Mouse (Mus musculus) c-Kit-positive CD71-positive TER-119-positive erythroid progenitor cells, embryonic 14.5 days (primary cell): Measurements from ENCODE around the gene Orai2.
"Not testable (repeated sequence)": the region's sequence is repeated elsewhere in the genome, so short reads cannot be mapped to it uniquely, and the experiment has no call there.

Experiments
- DNase-seq: peaks from one replicate; pipeline ENCODE4 v3.0.0-alpha.2; 2013; ENCODE audit warnings: low spot score

Orai2 gene

DNA sequence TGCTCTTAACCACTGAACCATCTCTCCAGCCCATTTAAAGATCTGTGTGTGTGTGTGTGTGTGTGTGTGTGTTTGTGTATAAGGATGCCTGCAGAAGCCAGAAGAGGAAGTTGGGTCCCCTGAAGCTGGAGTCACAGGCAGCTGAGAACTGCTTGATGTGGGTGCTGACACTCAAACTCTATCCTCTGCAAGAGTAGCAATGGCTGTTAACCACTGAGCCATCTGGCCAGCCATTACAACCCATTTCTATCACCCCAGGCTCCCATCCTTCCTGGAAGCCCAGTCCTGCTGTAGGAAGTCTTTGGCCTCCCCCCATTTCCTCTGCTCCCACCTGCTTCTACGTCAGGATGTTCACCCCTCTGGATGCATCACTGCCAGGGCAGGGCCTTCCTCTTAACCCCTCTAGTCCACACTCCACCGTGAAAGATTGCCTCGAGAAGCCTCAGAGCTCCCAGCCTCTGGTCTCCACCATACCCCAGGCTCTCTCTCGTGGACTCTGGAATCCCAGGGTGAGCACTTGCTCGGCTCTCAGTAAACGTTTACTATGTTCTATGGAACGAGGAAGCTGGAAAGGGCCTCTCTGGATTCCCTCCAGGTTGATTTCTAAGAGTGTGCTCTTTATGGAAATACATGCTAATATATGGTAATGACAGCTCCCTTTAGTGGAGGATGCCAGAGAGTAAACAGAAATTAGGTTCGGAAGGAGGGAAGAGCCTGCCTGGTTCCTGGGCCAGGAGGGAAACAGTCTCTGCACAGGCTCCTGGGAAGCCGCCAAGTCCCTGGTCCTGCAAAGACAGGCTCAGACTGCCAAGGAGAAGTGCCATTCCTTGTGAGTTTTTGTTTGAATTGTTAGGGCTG lies 3.3 kb upstream of the Orai2 start:
- DNase-seq: no peak

DNA sequence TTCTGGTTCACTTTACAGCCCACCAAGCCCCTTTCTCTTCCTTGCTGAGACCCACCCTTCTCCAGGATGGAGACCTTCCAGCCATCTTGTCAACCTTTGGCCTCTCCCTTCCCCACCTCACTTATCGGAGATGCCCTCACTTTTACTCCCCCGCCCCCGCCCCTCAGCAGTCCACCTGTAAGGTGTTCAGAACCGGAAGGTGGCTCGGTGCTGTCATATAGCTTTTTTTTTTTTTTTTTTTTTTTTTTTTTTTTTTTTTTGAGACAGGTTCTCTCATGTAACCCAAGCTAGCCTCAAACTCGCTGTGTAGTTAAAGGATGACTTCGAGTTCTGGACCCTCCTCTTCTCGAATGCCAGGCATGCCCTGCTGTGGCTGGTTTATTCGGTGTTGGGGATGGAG lies 2.4 kb upstream of the Orai2 start:
- DNase-seq: no peak

DNA sequence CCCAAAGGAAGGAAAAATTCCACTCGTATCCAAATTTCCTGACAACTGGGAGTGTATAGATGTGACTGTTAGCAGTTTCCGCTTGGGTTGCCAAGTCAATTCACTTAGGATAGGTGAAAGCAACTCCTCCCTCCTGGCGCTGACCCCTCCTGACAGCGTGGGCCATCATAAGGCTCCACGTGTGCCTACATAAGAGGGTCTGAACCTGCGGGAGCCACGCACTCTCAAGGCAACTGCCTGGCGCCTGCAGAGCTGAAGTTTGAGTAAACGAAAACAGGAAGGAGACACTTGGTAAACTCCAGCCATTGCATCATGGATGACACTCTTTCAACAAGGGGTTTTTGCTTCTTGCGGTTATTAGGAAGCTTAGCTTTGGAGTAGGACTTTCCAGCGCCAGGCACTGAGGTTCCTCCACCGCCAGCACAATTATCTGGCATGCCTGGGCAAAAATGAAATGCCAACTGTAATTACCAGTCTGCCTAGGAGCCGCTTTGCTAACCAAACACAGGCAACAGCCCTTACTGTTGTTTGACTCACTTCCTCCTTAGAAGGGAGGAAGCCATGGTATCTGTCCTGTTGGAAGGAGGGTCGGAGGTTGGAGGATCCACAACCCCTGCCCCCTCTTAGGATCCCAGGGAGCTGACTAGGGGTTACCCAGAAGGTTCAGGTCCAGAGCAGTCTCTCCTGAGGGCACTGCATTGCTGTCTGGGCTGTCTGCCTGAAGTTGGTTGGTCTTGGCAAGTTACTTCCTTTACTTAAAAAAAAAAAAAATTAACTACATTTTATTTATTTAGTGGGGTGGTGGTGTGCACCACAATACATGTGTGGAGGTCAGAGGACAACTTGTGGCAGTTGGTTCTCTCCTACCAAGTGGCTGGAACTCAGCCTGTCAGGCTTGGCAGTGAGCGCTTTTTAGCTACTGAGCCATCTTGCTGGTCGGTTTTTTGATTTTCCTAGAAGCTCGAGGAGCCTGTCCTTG lies 1.1 kb upstream of the Orai2 start:
- peak; percentile 26 for DNase-seq

DNA sequence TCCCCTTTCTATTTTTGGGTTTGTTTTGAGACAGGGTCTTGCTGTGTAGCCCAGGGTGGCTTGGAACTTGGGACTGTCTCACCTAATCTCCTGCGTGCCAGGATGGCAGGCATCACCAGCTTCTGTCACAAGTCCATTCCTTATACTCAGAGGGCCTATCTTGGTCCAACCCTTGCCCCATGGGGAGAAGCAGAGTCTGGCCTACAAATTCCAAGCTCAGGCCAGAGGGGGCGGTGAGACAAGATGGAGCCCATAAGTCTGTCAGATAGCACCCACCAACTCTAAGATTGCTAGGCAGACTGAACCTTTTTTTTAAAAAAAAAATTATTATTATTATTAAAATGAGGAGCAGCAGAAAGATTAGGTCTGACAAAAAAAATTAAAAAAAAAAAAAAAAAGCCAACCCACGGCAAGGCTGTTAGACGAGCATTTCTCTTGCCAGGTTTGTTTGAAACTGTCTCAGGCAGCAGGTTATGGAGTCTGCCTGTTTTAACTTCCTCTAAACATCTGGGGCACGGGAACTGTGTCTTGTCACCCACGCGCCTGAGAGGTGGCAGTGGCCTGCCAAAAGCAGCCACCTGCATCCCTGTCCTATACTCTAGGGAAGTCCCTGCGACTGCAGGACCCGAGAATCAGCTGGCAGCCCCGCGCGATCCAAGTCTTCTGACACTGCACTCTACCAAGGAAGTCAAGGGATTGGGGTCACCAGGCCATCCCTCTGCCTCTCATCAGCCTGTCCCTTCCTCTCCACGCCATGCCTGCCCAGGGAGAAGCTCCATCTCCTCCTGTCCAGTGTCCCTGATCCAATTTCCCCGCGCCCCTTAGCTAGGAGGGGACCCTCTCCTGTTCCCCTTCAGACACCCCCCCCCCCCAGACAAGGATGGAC lies 644 bp downstream of the Orai2 start:
- DNase-seq: peak; percentile 12

DNA sequence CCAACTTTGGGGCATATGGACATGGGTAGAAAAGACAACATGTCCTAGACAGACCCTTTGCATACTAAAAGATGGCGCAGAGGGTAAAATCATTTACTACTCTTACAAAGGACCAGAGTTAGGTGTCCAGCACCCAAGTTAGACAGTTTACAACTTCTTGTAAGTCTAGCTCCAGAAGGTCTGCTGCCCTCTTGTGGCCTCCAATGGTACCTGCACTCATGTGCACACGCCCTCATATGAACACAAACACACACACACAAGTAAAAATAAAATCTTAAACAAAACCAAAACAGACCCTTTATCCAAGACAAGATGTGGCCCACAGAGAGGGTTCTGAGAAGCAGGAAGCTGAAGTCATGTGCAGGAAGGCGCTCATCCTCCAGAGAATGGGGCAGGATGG lies 2.4 kb downstream of the Orai2 start:
- no peak for DNase-seq

DNA sequence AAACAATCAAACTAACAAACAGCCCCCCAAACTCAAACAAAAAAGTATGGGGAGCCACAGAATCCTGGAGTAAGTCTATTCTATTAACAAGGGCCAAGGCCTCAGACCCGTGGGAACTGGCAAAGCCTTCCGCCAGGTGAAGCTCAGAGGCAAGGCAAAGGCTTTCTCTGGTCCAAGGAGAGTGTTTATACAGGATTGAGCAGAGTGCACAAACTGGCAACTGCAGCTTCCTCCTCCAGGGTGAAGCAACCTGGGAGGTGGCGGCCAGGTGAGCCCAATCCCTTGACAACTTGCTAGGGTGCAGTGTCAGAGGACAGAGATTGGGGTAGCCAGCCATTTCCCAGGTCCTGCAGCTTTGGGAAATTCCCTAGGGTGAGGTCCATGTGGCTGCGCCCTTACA lies 3.2 kb downstream of the Orai2 start:
- DNase-seq: no peak

DNA sequence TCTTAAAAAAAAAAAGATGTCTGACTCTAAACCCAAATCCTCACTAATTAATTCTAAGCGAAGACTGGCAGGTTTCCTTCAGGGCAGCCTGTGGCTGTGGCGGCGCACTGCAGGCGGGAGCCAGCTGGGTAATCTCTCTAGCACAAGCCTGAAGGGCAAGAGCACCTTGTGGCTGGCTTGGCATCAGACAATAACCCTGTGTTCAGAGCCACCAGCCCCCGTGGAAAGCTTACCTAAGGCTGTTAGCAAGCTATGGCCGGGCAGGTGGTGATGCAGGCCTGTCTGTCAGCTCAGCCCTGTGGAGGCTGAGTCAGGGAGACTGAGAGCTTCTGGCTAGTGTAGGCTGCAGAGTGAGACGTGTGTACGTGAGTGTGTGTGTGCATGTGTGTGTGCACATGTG lies 5.3 kb downstream of the Orai2 start:
- no peak for DNase-seq

DNA sequence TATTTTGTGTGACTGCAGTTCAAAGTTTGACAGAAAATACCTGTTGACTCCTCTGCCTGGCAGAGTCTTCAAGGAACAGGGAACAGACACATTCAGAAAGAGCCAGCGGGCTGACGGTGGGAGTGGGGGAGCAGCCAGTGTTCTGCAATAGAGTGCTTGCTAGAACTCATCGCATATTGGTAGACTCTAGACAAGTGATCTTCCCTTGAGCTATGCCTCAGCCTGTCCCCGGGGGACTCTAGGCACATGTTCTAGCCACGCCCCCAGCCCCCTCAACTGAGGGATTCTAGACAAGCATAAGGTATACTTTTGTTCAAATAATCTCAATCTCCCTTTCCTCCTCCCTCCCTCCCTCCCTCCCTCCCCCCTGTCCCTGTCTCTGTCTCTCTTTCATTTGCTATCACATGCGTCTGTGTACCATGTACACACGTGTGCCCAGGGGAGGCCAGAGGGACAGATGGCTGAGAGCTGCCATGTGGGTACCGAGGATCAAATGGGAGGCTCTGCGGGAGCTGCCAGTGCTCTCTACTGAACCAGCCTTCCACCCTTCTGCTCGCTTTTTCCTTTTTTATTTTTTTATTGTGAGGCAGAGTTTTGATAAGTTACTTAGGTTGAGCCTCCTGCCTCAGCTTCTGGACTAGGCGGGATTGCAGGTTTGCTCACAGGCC lies 6.6 kb downstream of the Orai2 start:
- DNase-seq: no peak

DNA sequence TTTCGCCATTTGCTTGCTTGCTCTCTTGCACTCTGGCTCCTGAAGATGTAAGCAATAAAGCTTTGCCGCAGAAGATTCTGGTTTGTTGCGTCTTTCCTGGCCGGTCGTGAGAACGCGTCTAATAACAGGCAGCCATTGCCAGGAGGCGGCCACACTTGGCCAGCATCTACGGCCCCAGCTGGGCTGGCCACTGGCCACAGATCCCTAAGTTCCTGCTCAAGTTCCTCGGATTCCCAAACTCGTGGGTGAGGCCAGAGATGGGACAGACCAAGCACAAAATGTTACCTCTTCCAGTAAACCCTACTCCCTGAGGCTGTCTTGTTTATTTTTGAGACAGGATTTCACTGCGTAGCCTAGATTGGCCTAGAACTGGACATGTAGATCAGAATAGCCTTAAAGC lies 10.4 kb downstream of the Orai2 start:
- DNase-seq: not testable (repeated sequence)

DNA sequence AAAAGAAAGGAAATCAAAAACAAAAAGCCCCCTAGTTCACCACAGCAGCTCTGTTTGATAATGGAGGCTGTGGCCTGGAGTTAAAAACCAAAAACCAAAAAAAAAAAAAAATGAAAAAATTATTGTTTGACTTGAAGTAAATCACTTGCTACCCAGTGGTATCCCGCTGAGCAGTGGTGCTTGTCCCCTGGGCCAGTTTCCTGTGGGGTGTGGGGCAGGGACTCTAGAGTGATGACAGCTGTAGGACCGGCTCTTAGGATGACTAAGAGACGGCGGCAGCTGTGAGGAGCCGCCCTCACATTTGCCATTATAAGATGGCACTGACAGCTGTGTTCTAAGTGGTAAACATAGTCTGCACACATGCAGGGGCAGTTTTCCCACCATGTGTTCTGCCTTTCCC lies 15.1 kb downstream of the Orai2 start:
- no peak for DNase-seq

DNA sequence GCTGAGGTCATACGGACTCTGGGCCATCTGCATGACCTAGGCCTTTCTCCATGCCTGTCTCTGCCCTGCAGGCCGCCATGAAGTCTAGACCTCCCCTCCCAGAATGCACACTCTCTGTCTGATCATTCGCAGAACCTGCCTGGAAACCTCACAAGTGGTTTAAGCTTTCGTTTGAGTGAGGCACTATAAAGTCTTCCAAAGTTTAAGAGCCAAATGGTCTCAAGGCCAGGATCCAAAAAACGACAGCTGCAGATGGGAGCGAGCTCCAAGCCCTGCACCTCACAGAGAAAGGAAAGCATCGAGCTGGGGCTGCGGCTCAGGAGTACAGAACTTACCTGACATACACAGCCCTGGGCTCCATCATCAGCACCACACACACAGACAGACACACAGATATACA lies 18.1 kb downstream of the Orai2 start:
- DNase-seq: no peak

DNA sequence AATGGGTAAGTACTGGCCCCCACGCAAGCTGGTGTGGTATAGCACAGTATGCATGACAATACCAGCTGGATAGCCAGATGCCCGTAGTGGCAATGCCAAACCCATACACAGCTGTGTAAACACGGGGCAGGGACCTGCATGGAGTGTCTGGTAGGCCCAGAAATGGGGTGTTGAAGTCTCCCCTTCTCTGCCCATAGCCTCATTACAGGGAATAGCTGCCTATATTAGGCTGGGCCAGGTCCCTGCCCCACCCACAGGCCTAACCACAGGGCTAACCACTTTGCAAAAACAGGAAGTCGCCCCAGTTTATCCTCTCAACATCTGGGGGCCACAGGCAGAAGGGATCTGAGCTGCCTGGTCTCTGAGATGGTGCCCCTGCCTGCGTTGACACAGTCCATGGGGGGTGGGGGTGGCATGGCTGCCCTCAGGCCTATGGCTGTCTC lies 21.4 kb downstream of the Orai2 start:
- not testable (repeated sequence) for DNase-seq

DNA sequence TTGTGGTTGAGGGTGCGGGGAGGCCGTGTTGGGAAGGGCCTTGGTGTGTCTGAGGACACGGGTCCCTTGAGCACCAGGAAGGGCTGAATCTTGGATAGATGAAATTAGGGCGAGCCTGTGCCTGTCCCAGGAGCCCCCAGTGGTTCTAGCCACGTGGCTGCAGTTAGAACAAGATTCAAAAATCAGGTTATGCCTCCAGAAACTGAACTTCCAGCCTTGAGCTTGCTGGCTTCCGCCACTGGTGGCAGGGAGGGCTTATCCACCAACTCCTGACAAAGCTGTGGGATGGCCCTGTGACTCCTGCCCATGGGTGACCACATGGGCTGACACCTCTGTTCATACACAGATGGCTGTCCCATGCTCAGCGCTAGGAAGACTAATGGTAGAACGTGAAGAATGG lies 22.8 kb downstream of the Orai2 start:
- DNase-seq: no peak

DNA sequence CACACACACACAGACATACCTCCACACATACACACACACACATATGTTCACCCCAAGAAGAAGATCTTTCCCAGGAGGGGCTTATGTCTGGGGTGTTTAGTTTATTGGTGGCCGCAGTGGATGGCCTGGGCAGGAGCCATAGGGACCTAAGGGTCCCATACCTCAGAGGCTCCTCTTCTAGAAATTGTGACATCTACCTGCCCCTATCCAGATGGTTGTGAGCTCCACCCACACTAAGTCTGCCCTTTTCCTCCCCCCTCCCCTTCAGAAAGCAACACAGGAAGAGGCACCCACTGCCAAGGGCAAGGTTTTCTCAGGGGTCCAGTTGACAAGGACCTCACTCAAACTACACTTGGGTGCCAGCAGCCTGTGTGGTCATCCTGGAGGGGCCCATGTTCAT lies 23.6 kb downstream of the Orai2 start:
- no peak for DNase-seq

DNA sequence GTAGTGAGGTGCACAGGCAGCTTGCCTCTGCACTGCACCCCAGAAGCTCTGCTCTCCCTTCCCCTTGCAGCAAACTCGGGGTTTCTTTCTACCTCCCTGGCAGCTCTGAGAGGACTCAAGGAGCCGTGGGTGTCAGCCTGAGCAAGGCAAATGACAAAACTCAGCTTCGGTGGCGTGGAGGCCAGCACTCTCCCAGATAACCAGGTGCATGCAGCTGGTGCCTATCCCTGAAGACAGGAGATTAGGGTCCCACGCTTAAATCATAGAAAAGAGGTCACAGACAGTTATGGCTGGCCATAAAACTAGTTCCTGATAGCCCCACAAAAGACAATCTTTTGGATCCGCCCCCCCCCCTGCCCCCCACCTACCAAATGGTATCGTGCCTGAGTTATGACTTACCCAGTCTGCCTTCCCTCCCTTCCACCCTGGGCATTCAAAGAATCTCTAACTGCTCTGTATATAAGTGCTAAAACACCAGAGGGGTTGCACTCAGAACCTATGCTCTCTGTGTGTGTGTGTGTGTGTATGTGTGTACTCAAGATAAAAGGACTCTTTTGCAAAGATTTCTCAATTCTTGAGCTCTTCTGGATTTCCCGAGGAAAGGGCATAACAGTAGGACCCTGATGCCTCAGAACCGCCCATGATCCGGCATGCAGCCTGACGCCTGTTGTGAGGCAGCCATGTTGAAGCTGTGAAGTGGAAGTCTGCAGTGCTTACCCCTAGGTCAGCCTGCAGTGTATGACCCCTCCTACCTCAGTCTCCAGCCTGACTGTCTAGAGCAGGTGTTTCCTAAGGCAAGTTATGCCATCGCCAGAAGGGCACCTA lies 25.7 kb downstream of the Orai2 start:
- DNase-seq: no peak

DNA sequence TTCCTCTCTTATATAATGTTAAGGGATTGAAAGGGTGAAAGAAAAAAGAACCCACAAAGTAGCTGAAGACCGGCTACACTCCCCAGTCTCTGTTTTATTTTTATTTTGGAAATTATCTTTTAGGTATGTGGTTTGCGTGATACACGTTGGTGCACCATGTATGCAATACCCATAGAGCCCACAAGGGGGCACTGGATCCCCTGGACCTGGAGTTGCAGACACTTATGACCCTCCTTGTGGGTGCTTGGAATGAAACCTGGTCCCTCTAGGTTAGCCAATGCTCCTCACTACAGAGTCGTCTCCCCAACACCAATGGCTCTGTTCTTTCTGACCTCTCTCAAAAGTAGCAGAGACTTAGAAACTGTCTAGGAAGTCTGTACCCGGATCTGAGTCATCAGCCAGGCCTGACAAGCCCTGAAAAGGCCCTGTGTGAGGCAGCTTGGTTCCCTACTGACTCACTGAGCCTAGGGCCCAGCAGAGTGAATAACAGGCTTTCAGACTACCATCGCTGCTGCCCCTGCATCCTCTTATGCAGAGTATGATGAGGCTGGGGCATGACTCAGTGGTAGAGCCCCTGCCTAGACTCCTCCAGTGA lies 27.3 kb downstream of the Orai2 start:
- DNase-seq: no peak

DNA sequence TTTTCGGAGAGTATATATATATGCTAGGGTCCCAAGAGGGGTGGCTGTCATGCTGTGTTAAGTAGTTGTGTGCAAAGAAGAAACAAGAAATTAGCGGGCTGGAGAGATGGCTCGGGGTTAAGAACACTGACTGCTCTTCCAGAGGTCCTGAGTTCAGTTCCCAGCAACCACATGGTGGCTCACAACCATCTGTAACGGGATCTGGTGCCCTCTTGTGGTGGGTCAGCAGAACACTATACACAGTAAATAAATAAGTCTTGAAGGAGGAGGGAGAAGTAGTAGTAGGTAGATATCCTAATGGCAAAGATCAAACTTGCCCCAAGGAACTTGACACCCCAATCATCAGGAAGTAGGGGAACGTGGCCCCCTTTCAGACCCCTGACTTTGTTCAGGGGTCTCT lies 27.8 kb downstream of the Orai2 start:
- DNase-seq: no peak

DNA sequence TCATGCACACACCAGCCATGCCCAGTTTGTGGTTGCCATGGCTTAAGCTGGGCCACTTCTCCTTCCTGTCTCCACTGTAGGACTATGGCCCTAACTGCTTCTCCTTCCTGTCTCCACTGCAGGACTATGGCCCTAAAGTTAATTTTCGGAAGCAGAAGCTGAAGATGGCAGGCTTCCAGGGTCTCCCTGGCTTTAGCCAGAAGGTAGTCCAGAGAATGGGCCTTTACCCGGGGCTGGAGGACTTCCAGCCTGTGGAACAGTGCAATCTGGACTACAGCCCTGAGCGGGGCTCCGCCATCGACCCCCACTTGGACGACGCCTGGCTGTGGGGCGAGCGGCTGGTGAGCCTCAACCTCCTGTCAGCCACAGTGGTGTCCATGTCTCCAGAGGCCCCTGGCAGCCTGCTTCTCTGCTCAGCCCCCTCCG lies 30.4 kb downstream of the Orai2 start:
- DNase-seq: no peak

DNA sequence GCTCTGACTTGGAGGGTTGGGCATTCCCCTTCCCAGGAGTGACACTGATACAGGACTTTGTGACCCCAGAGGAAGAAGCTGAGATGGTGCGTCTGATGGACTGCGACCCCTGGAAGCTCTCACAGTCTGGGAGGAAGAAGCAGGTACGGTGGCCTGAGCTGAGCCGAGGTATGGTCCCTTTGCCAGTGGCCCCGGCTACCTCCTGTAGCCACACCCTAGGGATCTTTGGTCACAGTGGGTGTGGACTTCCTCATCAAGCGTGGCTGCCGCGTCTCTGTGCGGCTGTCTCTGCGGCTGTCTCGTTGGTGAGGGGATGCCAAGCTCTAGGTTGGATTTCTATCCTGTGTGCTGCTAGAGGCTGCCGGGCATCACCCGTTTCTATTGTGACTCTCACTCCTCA lies 31.1 kb downstream of the Orai2 start:
- no peak for DNase-seq

DNA sequence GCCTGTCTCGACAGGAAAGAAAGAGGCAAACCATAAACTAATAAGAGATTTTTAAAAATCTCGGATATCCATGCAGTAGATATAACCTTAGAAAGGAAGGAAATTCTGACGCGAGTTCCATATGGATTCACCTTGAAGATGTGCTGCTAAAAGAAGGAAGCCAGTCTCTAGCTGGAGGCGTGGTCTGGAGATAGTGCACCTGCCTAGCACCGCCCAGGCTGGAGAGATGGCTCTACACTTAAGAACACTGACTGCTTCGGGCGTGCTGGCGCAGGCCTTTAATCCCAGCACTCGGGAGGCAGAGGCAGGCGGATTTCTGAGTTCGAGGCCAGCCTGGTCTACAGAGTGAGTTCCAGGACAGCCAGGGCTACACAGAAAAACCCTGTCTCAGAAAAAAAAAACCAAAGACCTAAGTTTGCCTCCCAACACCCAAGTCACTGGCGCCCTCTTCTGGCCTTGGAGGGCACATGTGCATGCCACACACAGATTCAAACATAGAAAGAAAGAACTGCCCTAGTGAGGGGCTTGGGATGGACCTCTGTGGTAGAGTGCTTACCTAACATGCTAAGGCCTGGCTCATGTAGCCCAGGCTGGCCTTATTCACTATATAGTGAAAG lies 32.7 kb downstream of the Orai2 start:
- peak; percentile 72 for DNase-seq
